Mouse (Mus musculus) thymus, postnatal 25 days (tissue): ENCODE data around the gene Gm20388.

Experiments used
- DNase-seq: peaks from one replicate; pipeline ENCODE4 v3.0.0; 2022

Gene Gm20388

GRCm38 (mm10) chr8:122058510-122058909 lies 2147.9 kb downstream of the Gm20388 start:
- no peak for DNase-seq

DNA sequence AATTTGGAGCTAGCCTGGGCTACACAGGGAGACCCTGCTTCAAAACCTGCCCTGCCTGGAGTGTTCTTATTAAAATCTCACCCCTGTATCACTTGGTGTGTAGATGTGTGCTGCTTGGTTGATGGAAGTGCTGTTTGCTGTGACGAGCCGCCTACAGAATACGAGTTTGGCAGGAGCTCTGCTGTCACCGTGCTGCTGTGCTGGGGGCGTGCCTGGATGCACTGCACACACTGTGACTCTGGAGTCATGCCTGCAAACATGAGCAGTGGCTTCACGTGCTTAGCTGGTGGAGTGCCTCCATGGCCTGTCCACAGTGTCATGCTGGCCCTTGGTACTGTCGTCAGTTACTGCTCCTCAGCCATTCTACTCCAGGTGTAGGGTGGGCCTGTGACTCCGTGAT lies 2148.3 kb downstream of the Gm20388 start:
- DNase-seq, result no peak

GRCm38 (mm10) chr8:122062508-122063223 lies 2152.0 kb downstream of the Gm20388 start:
- no peak for DNase-seq

GRCm38 (mm10) chr8:122064353-122064752 lies 2153.7 kb downstream of the Gm20388 start:
- DNase-seq, result no peak

- DNase-seq, result no peak
These were observed 2157.3 kb downstream of the Gm20388 start for GRCm38 (mm10) chr8:122067783-122068505.

DNA sequence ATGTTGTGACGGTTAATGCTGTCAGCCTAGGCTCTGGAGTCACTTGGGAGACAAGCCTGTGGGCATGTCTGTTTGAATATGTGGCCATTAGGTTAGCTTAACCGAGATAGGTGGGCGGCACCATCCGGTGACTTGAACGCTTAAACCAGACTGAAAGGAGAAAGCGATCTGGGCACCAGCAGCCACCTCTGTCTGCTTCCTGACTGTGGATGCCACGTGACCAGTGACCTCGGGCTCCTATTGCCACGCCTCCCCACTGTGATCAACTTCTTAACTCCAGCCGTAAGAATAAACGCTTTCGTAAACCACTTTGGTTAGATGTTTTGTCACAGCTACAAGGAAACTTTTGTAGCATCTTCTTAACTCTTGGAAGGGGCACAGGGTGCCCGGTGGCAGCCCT lies 2158.0 kb downstream of the Gm20388 start:
- no peak for DNase-seq

DNA sequence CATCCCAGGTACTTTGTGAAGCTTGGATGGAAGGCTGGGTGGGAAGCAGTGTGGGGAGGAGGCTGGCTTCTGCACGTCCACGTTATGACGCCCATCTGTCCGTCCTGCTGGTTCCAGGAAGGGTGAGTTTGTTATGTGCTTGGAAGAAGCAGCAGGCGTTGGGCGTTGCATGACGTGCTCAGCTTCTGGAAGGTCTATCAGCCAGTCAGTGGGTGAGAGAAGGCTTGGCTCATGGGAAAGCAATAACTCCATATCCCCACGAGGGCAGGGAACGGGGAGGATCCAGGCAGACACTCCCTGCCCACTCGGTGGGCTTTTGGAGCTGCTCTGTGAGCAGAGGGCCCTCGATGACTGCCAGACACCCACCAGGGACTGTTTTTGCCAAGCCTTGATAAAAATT lies 2158.6 kb downstream of the Gm20388 start:
- no peak for DNase-seq

DNA sequence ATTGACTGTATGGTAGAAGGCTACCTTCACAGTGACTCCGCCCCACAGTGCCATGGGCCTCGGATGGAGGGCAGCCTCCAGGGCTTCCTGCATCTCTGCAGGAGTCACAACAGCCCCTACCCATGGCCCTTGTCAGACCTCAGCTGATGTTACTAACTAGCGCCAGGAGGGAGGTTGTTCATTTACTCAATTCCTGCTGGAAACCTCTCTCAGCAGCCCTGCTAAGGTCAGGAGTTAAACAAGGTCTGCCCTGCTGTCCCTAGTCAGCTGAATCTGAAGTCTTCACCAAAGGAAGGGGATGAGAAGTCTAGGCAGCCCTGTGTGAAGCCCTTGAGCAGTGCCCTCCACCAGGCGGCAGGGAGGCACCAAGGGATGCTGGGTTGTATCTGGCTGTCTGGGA lies 2160.6 kb downstream of the Gm20388 start:
- DNase-seq, result no peak

GRCm38 (mm10) chr8:122073964-122074363 lies 2163.3 kb downstream of the Gm20388 start:
- no peak for DNase-seq

- no peak for DNase-seq
These were observed 2163.8 kb downstream of the Gm20388 start for GRCm38 (mm10) chr8:122074442-122074841.

GRCm38 (mm10) chr8:122074977-122075376 lies 2164.3 kb downstream of the Gm20388 start:
- DNase-seq, result no peak

GRCm38 (mm10) chr8:122076183-122076842 lies 2165.7 kb downstream of the Gm20388 start:
- no peak for DNase-seq

GRCm38 (mm10) chr8:122078321-122078720 lies 2167.7 kb downstream of the Gm20388 start:
- no peak for DNase-seq

- DNase-seq, result no peak
These were observed 2168.5 kb downstream of the Gm20388 start for GRCm38 (mm10) chr8:122079093-122079492.

DNA sequence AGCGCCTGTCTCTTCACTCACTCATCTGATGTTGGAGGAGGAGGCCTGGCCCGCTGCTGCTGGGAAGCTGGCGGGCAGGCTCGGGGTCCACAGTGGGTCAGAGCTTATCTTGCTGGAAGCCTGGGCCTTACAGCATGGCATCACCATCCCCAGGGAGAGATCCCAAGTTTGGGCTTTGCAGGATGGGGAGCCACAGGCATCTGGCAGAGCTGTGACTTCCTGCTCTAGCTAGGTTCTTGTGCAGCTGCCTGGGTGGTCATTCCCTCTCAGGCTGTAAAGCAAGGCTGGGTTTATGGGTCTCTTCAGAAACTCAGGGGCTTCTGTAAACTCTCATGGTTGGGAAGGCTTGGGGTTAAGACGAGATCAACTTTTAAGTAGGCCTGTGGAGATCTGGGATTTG lies 2169.7 kb downstream of the Gm20388 start:
- DNase-seq, result no peak

DNA sequence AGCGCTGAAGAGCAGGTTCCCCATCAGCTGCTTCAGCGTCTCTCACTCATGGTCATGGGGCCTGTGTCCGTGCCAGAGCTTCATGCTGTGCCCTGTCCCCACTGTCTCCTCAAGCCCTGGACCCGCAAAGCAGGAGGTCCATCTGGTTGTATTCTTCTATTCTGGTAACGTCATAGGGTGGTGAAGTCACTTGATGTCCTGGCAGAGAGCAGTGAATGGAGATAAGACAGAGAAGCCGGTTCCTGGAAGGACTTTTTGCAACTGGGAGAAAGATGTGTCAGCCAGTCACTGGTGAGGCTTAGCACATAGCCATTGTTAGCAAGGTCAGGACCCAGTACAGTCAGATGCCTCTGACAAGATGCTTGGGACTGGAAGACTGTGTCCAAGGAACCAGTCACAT lies 2172.8 kb downstream of the Gm20388 start:
- DNase-seq, result no peak

DNA sequence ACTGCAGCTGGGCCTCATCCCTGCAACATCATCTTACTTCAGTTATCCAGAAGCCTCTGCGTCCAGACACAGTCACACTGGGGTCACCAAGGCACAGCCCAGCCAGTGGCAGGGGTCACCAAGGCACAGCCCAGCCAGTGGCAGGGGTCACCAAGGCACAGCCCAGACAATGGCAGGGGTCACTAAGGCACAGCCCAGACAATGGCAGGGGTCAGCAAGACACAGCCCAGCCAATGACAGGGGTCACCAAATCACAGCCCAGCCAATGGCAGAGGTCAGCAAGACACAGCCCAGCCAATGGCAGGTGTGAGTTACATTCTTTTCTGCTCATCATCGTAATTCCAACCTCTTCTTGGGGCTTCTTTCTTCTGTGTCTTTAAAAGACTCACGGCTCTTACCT lies 2173.5 kb downstream of the Gm20388 start:
- no peak for DNase-seq

DNA sequence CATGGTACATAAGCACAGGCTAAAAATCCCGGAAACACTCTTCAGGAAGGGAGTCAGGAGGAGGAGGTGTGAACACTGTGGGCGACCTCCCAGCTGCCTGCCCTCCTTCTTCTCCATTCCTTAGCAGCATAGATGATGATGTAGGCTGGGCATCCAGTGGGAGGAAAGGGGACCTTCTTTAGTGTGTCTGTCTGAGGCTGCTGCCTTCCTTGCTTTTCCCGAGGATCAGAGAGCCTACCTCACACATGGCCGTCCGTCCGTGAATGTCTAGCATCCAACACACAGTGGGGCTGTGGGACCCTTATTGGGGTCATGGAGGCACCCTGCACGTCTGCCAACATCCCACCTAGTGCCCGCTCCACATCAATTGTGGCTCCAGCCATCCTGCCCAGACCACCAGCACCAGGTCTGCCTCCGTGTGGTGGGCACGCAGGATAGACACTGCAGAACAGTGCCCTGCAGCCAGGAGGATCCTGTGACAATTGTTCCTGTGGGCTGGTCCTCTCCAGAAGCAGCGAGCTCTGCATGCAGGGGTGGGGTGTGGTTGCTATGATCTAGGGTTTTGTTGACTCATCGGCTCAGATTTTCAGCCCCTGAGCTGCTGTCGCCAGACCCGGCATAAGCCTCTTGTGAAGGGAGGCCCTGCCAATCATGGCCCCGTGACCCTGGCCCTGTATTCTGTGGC lies 2174.2 kb downstream of the Gm20388 start:
- no peak for DNase-seq

GRCm38 (mm10) chr8:122086064-122086463 lies 2175.4 kb downstream of the Gm20388 start:
- no peak for DNase-seq

DNA sequence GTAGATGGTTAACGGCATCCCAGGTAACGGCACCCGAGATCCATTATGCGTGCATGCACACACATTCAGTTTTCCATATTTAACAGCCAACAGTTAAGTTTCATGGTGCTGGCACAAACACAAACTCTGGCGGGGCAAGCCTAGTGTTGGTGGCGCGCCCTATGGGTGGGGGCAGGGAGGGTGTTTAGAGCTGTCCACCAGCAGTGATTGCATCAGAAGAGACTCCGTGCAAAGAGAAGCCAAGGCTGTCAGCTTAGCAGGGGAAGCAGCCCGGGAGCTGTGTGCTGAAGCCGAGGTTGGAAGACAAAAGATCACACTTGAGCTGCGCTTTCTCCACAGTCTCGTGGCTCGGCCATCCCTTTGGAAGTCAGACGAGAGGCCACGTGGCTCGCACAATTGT lies 2178.0 kb downstream of the Gm20388 start:
- no peak for DNase-seq

DNA sequence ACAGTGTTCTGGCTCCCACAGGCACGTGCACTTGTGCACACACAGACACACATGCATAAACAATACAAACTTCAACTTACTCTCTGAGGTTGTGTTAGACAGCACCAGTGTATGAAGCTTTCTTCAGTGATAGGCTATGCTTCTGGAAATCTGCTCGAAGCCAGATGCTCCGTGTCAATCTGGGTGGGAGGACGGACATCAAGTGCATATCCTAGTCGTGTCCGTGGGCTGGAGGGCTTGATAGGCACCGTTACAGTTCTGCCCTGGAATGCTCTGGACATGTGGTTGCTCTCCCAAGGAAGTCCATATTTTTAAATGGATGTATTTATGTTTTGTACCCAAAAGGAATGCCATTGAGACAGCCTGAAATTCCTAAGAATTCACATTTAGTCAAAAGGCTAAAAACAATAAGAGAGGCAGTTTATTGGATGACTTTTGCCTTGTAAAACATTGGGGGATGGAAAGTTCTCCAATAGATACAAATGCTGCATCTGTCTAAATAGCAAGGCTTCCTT lies 2178.6 kb downstream of the Gm20388 start:
- no peak for DNase-seq

GRCm38 (mm10) chr8:122092476-122092875 lies 2181.8 kb downstream of the Gm20388 start:
- no peak for DNase-seq

DNA sequence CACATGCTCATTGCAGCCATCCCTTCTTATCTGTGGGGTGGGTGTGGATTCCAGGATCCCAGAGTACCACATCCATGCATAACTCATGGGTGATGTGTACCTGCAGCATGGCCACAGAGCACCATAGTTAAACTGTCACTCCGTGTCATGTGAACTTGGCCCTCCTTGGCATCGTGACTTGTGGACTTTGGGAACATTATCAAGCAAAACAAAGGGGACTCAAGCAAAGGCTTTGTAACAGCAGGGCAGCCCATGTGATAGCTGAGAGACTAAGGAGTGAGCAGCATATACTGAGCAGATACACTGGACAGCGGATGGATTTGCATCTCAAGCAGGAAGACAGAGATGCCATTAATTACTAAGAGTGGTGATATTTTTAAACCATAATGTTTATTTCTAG lies 2188.1 kb downstream of the Gm20388 start:
- no peak for DNase-seq
